Mouse (Mus musculus): ENCODE data around the gene Farsa.
A peak's percentile ranks its signal among the peaks of the same experiment; 100 is the strongest.

Farsa gene

GRCm38 (mm10) chr8:84834866-84835855, 21.6 kb upstream of the Farsa start:
- DNase-seq (ENCODE audit: inconsistent ontology term) = no peak

GRCm38 (mm10) chr8:84837149-84837911, 19.5 kb upstream of the Farsa start:
- no peak for DNase-seq (ENCODE audit: inconsistent ontology term)

GRCm38 (mm10) chr8:84837912-84838470, 18.8 kb upstream of the Farsa start:
- DNase-seq (ENCODE audit: inconsistent ontology term) = no peak

GRCm38 (mm10) chr8:84838513-84838912, 18.3 kb upstream of the Farsa start:
- DNase-seq (ENCODE audit: inconsistent ontology term) = no peak

- no peak for DNase-seq (ENCODE audit: inconsistent ontology term)
Observed at GRCm38 (mm10) chr8:84839411-84839810, 17.4 kb upstream of the Farsa start.

GRCm38 (mm10) chr8:84839875-84840247, 16.9 kb upstream of the Farsa start:
- DNase-seq (ENCODE audit: inconsistent ontology term) = no peak

- peak; percentile 93 for DNase-seq (ENCODE audit: inconsistent ontology term)
Observed at GRCm38 (mm10) chr8:84840248-84840999, 16.4 kb upstream of the Farsa start, which contains the start of gene Rad23a. Gene Rad23a, minus strand, starts transcription at chr8:84840665.

GRCm38 (mm10) chr8:84841514-84841913, 15.3 kb upstream of the Farsa start:
- no peak for DNase-seq (ENCODE audit: inconsistent ontology term)

GRCm38 (mm10) chr8:84844397-84845070, 12.3 kb upstream of the Farsa start:
- DNase-seq (ENCODE audit: inconsistent ontology term) = no peak

GRCm38 (mm10) chr8:84845355-84846093, 11.3 kb upstream of the Farsa start:
- DNase-seq (ENCODE audit: inconsistent ontology term) = peak; percentile 53

GRCm38 (mm10) chr8:84846094-84846721, 10.6 kb upstream of the Farsa start:
- DNase-seq (ENCODE audit: inconsistent ontology term) = no peak

- peak; percentile 99 for DNase-seq (ENCODE audit: inconsistent ontology term)
Observed at GRCm38 (mm10) chr8:84846722-84847572, 9.8 kb upstream of the Farsa start, which contains the start of gene Calr. Gene Calr, minus strand, starts transcription at chr8:84846934.

GRCm38 (mm10) chr8:84847684-84848435, 8.9 kb upstream of the Farsa start:
- DNase-seq (ENCODE audit: inconsistent ontology term) = no peak

- DNase-seq (ENCODE audit: inconsistent ontology term) = no peak
Observed at GRCm38 (mm10) chr8:84856434-84856833, 355 bp upstream of the Farsa start.

GRCm38 (mm10) chr8:84871376-84872308, 14.9 kb downstream of the Farsa start, which contains the start of gene Syce2:
Gene Syce2, plus strand, starts transcription at chr8:84872111.
- peak; percentile 66 for DNase-seq (ENCODE audit: inconsistent ontology term)

GRCm38 (mm10) chr8:84872309-84872965, 15.6 kb downstream of the Farsa start:
- peak; percentile 10 for DNase-seq (ENCODE audit: inconsistent ontology term)

Data from Muller cell, postnatal 12 days (primary cell).